ENCODE assay signal across 18 mouse cellular contexts in the genomic region with DNA sequence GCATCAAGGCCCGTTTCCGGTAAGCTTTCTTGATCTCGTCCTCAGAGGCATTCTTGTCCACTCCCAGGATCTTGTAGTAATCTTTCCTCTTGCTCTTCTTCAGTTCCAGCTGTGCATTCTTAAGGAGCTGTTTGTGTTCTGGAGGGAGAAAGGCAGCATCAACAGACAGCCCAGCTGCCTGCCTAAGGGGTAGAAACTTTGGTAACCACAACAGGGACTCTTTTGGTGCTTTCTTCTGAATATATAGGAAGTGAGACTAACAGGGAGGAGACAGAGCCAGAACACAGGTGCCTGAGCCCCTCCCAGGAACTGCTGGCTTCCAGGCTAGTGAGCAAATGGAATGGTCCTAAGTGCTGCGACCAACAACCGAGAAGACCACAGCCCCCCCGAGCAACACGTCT. TPM values are rescaled to one million over a fixed set of nuclear protein-coding genes. Genes with fewer than 3 reads are reported as not detected.
DNase-seq lines count a peak whose midpoint lies in the region; ATAC-seq lines count a peak whose summit lies in the region.
"Had no signal": no experiment of that assay in that cellular context is flagged by ENCODE, and none has a peak within 500 bp of the region (broad histone marks: within the 10 kb centered on the region; RNA-seq: fewer than 3 reads in every experiment).

No protein-coding gene starts in this region.

- DNase-seq in spleen, postnatal 36 days (ENCODE audit: low spot score in 2 of 2): peak; percentile 68
- no peak for DNase-seq in spleen, adult 18-20 months
- peak; percentile 41 for DNase-seq in thymus, postnatal 4 days
- DNase-seq in adrenal gland, adult (ENCODE audit: inconsistent age in 2 of 2, low spot score in 1 of 2): no peak
- no peak for DNase-seq in right cerebral cortex, postnatal 14 days
- DNase-seq: cerebellum, postnatal 14 days; forebrain, postnatal 0 days; gastrocnemius, postnatal 10 days; heart, postnatal 10 days; lung, postnatal 36 days; right cerebral cortex, postnatal 4 days had no signal

- peaks cover 99% of the 10 kb centered on the region for H3K36me3 ChIP-seq in forebrain, embryonic 12.5 days (replicated peaks)

- 93% methylated on average over 7 of the region's 7 CpGs for WGBS in forebrain, embryonic 12.5 days

- H3K27me3 ChIP-seq in forebrain, embryonic 12.5 days: no peaks in the 10 kb centered on the region
- H3K27me3 ChIP-seq: hindbrain, embryonic 13.5 days had no signal

- H3K4me2 ChIP-seq in forebrain, embryonic 12.5 days: no peak overlapping the region
- H3K4me2 ChIP-seq: hindbrain, embryonic 13.5 days; midbrain, embryonic 11.5 days had no signal

- no peak overlapping the region for H3K4me3 ChIP-seq in forebrain, embryonic 12.5 days (replicated peaks)
- H3K4me3 ChIP-seq: erythroblast, embryonic 14.5 days; hindbrain, embryonic 13.5 days had no signal

- H3K4me1 ChIP-seq in forebrain, embryonic 12.5 days: peaks cover 4% of the 10 kb centered on the region; the same call in 1 of the 2 replicates

- no peaks in the 10 kb centered on the region for H3K9me3 ChIP-seq in forebrain, embryonic 12.5 days
- H3K9me3 ChIP-seq: hindbrain, embryonic 13.5 days had no signal

- no peak overlapping the region for H3K27ac ChIP-seq in forebrain, embryonic 12.5 days
- H3K27ac ChIP-seq: hindbrain, embryonic 13.5 days had no signal

- ATAC-seq in activated CD4-positive, CD25-positive, alpha-beta regulatory T cell, adult 4 months: peak; percentile 23
- peak; percentile 62 for ATAC-seq in neutrophil, adult 5-6 weeks (ENCODE audit: extremely low read depth, insufficient number of reproducible peaks, low FRiP score, poor library complexity, severe bottlenecking)
- ATAC-seq in forebrain, embryonic 12.5 days (ENCODE audit: low FRiP score): no peak
- ATAC-seq: forebrain, postnatal 0 days; intestine, postnatal 0 days had no signal

- no peak overlapping the region for H3K9ac ChIP-seq in forebrain, embryonic 12.5 days
- H3K9ac ChIP-seq: forebrain, postnatal 0 days; hindbrain, embryonic 13.5 days had no signal

RNA-seq across cellular contexts. Expression of gene Cnp, which starts 9.9 kb away (rescaled TPM):
- polyA plus RNA-seq in activated CD4-positive, CD25-positive, alpha-beta regulatory T cell, adult 4 months (2017; shearing (Covaris generic)): 100 to 1,000 TPM; 181 to 201 TPM
- 87.3 and 99.3 TPM in 2 replicates for total RNA-seq in neutrophil, adult 5-6 weeks (2017)
- 19.4 and 23.4 TPM in 2 replicates for polyA plus RNA-seq in forebrain, embryonic 12.5 days (2016; fragmentation: Nextera tagmentation; extraction: Ambion mirVana)

RNA-seq across cellular contexts. Expression of gene Nkiras2, which starts 34.5 kb away (rescaled TPM):
- polyA plus RNA-seq in activated CD4-positive, CD25-positive, alpha-beta regulatory T cell, adult 4 months (2017; shearing (Covaris generic)): 10 to 100 TPM; 28.2 to 28.8 TPM
- 18.3 and 22.9 TPM in 2 replicates for total RNA-seq in neutrophil, adult 5-6 weeks (2017)
- 87.1 and 90.2 TPM in 2 replicates for polyA plus RNA-seq in forebrain, embryonic 12.5 days (2016; fragmentation: Nextera tagmentation; extraction: Ambion mirVana)

RNA-seq across cellular contexts. Expression of gene Dnajc7, which starts 35.4 kb away (rescaled TPM):
- 100 to 1,000 TPM; 237 to 338 TPM for polyA plus RNA-seq in activated CD4-positive, CD25-positive, alpha-beta regulatory T cell, adult 4 months (2017; shearing (Covaris generic))
- total RNA-seq in neutrophil, adult 5-6 weeks (2017): 520 and 539 TPM in 2 replicates
- 299 and 310 TPM in 2 replicates for polyA plus RNA-seq in forebrain, embryonic 12.5 days (2016; fragmentation: Nextera tagmentation; extraction: Ambion mirVana)

RNA-seq across cellular contexts. Expression of gene Ttc25, which starts 39.2 kb away (rescaled TPM):
- under 1 TPM in 1 of 2 experiments, not detected in 1; 0.15 TPM for polyA plus RNA-seq in activated CD4-positive, CD25-positive, alpha-beta regulatory T cell, adult 4 months (2017; shearing (Covaris generic))
- 1.0 and 1.1 TPM in 2 replicates for total RNA-seq in neutrophil, adult 5-6 weeks (2017)
- polyA plus RNA-seq in forebrain, embryonic 12.5 days (2016; fragmentation: Nextera tagmentation; extraction: Ambion mirVana): 2.1 and 2.6 TPM in 2 replicates
- polyA plus RNA-seq: erythroblast, embryonic 14.5 days had no signal

RNA-seq across cellular contexts. Expression of gene Acly, which starts 56.8 kb away (rescaled TPM):
- polyA plus RNA-seq in activated CD4-positive, CD25-positive, alpha-beta regulatory T cell, adult 4 months (2017; shearing (Covaris generic)): 10 to 100 TPM; 57.2 to 76.7 TPM
- 86.6 and 88.5 TPM in 2 replicates for total RNA-seq in neutrophil, adult 5-6 weeks (2017)
- polyA plus RNA-seq in forebrain, embryonic 12.5 days (2016; fragmentation: Nextera tagmentation; extraction: Ambion mirVana): 320 and 356 TPM in 2 replicates

Comparison
In these comparisons a context has a peak if more than half of its experiments do, and no peak if none do; other contexts are left out.
1. DNase-seq: peak in spleen, postnatal 36 days (2 of 2) and thymus, postnatal 4 days (single experiment); none in spleen, adult 18-20 months (0 of 2), adrenal gland, adult (0 of 2) and right cerebral cortex, postnatal 14 days (single experiment).